Mouse (Mus musculus) forebrain, embryonic 11.5 days (tissue): ENCODE measurements around the gene Clptm1. TPM values are rescaled to one million over a fixed set of nuclear protein-coding genes. Genes with fewer than 3 reads are reported as not detected.
A peak's percentile ranks its signal among the peaks of the same experiment; 100 is the strongest.

Experiments used
- ATAC-seq: fragments of 200-750 bp; cut with Nextera tagmentation; replicated peaks from 2 replicates; pipeline ENCODE4 v1.8.0; 2017; ENCODE audit warnings: moderate TSS enrichment; ENCODE audit not compliant: low FRiP score
- DNase-seq: peaks from one replicate; pipeline ENCODE4 v3.0.0-alpha.2; 2017; ENCODE audit warnings: low spot score
- H3K27ac ChIP-seq: fragments of 300-500 bp; sonication (generic); 2 replicates; pipeline ENCODE4 v1.5.1; 2014; ENCODE audit warnings: low read depth, low read length
- H3K27me3 ChIP-seq: fragments of 300-500 bp; sonication (generic); 2 replicates; pipeline ENCODE4 v1.6.1; 2014; ENCODE audit warnings: mild to moderate bottlenecking, low read length, mixed read lengths; ENCODE audit not compliant: control insufficient read depth, insufficient read depth
- H3K36me3 ChIP-seq: fragments of 300-500 bp; sonication (generic); 2 replicates; pipeline ENCODE4 v1.6.1; 2014; ENCODE audit warnings: mild to moderate bottlenecking, low read length, moderate library complexity, mixed read lengths; ENCODE audit not compliant: control insufficient read depth, insufficient read depth
- H3K4me1 ChIP-seq: fragments of 300-500 bp; sonication (generic); replicated peaks from 2 replicates; pipeline ENCODE4 v1.6.1; 2014; ENCODE audit warnings: low read length, mixed read lengths; ENCODE audit not compliant: control insufficient read depth, insufficient read depth
- H3K4me2 ChIP-seq: fragments of 300-500 bp; sonication (generic); 2 replicates; pipeline ENCODE4 v1.6.1; 2014; ENCODE audit warnings: low read depth, mild to moderate bottlenecking, low read length, moderate library complexity, mixed read lengths; ENCODE audit not compliant: severe bottlenecking
- H3K4me3 ChIP-seq: fragments of 300-500 bp; sonication (generic); 2 replicates; pipeline ENCODE4 v1.5.1; 2014; ENCODE audit warnings: low read depth, low read length
- H3K9ac ChIP-seq: fragments of 300-500 bp; sonication (generic); 2 replicates; pipeline ENCODE4 v1.6.1; 2014; ENCODE audit warnings: low read length
- H3K9me3 ChIP-seq: fragments of 300-500 bp; sonication (generic); 2 replicates; pipeline ENCODE4 v1.6.1; 2016; ENCODE audit warnings: low read length, mixed read lengths; ENCODE audit not compliant: control insufficient read depth
- WGBS: fragments of 180-500 bp; shearing (Covaris S2); extraction: QIAGEN DNeasy Blood & Tissue Kit; methylation state at CpG from one replicate; pipeline ENCODE4 v1.1.7; 2014; 5-methylcytosine and 5-hydroxymethylcytosine counted together
- polyA plus RNA-seq: library from polyadenylated mRNA; unstranded; fragments of >200 nt; fragmentation: Nextera tagmentation; extraction: Ambion mirVana; gene quantifications from 2 replicates; pipeline ENCODE4 v1.2.1, GENCODE M21; 2014

Clptm1 gene
- polyA plus RNA-seq, 1 experiment from 2014 or later: 89.1 TPM

DNA sequence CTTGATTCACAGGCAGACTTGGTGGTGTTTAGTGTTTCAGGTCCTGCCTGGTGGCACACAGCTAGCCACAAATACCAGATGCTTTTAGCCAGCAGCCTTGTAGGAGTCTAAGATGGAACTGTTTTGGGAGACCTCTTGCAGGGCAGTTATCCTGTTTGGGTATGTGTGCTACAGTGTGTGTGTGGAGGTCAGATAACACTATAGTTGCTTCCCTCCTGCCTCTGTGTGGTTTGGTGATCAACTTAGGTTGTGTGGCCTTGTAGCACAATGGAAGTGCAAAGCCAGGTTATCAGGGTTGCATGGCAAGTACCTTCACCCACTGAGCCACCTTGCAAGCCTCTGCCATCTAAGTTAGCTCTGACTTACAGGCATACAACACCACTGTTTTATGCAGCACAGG, 32.1 kb downstream of the Clptm1 start:
- H3K9ac ChIP-seq: no peak overlapping the region
- DNase-seq (no peak), ATAC-seq (no peak)
- H3K9me3 ChIP-seq: no peaks in the 10 kb centered on the region
- H3K4me3 ChIP-seq: no peak overlapping the region
- no peaks in the 10 kb centered on the region for H3K4me1 ChIP-seq
- no peaks in the 10 kb centered on the region for H3K27me3 ChIP-seq
- no peak overlapping the region for H3K4me2 ChIP-seq
- H3K27ac ChIP-seq: no peak overlapping the region
- peaks cover 13% of the 10 kb centered on the region for H3K36me3 ChIP-seq

DNA sequence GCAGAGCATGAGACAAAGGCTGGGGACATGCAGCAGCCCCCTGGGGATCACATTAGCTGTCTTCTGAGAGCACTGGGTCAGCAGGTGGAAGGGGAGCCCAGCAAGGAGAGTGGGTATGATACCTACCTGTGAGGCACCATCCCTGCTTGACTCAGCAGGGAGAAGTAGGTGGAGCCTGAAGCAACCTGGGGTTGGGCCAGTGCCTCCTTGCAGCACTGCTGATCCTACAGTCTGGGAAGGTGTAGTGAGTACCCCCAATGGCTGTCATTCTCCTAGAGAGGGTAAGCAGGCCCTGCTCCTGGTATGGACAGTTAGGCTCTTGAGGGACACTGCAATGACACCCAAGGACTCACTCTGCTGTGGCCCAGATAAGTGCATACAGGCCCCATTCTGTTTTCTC, 32.6 kb downstream of the Clptm1 start:
- no peak for ATAC-seq

DNA sequence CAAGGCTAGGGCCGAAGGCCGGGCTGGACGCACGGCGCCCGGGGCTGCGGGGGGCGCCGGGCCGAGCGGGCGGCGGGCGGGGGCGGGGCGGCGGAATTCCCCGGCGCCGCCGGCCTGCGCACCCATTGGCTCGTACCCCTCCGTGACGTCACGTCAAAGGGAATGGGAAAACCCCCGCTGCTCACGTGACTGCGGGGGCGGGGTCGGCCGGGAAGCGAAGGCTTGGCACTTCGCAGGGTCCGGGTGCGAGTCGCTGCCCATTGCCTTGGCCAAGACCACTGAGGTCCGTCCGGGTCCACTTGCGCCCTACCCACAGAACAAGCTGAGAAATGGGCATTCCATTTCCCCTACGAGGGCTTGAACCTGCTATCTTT, 35.5 kb downstream of the Clptm1 start, which contains the start of gene Relb:
Gene Relb, minus strand, starts transcription at position 78 of the 374 bp plus-strand sequence.
- peak; percentile 72 for ATAC-seq
- under 1% methylated on average over 36 of the region's 41 CpGs for WGBS
- peak within 1 kb of the TSS; percentile 97 for H3K4me2 ChIP-seq
- peak within 1 kb of the TSS; percentile 55; the same call in 1 of the 2 replicates for H3K27ac ChIP-seq
- H3K27me3 ChIP-seq: no peaks in the 10 kb centered on the region
- H3K9ac ChIP-seq: peak within 1 kb of the TSS; percentile 24
- H3K4me3 ChIP-seq: peak within 1 kb of the TSS; percentile 62
- no peaks in the 10 kb centered on the region for H3K9me3 ChIP-seq
- DNase-seq: peak; percentile 94
- no peaks in the 10 kb centered on the region for H3K4me1 ChIP-seq
- H3K36me3 ChIP-seq: peaks cover 2% of the 10 kb centered on the region; the same call in 1 of the 2 replicates

More for the DNA sequence above, 32.6 kb downstream of the Clptm1 start:
- Histone ChIP-seq H3K9ac (no peak overlapping the region), H3K27me3 (no peaks in the 10 kb centered on the region), H3K4me2 (no peak overlapping the region), H3K36me3 (peaks cover 13% of the 10 kb centered on the region), H3K9me3 (no peaks in the 10 kb centered on the region), H3K4me3 (no peak overlapping the region), H3K4me1 (no peaks in the 10 kb centered on the region), H3K27ac (no peak overlapping the region)
- DNase-seq: no peak

DNA sequence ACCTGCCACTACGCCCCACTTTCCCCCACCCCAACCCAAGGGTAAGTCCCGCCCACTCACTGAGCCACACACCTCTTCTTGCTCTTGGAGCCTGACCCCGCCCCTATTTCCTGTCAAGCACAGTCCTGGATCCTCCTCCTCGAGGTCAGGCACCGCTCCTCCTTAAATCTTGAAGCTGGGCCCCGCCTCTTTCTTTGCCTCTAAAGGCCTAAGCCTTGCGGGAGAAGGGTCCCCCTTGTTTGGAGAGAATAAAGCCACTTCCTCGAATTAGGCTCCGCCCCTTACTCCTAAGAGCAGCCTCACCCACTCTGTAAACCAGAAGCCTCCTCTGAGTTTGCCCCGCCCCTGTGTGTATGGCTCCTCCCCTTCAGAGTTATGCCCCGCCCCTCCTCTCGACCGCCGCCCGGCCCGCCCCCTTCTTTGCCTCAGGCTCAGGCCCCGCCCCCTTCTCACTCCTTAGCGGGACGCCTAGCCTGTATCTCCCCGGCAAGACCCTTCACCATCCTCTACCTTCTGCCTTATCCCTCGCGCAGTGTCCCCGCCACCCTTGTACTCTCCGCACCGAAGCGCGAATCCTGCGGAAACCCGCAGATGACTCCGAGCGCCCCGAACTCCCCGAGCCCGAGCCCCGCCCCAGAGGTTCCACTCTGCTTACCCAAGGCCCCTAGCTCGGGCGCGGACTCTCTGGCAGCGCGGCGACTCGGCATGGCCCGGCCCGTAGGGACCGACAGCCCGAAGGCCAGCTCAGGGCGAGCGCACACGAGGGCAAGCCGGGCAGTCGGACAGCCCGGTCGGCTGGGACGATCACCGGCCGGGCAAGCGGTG, 36.1 kb downstream of the Clptm1 start:
- 2% methylated on average over 56 of the region's 57 CpGs for WGBS
- H3K9ac ChIP-seq: peak overlapping the region; percentile 24

DNA sequence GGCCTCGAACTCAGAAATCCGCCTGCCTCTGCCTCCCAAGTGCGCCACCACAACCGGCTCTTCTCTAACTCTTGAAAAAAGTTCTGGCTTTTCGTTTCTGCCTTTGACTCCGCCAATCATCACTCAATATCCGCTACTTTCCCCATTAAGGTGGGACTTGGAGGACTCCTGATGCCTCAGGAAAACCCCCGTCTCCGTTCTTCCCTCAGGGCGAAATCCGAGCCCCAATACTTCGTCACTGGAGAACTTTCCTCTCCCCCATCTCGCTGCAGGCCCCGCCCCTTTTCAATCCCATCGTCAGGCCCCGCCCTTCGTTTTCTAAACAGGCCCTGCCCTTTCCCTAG, 36.7 kb downstream of the Clptm1 start:
- DNase-seq (no peak), ATAC-seq (peak; percentile 11; the same call in 1 of the 2 replicates)
- peak overlapping the region; percentile 62 for H3K4me3 ChIP-seq
- no peaks in the 10 kb centered on the region for H3K27me3 ChIP-seq
- no peak overlapping the region for H3K27ac ChIP-seq
- no peaks in the 10 kb centered on the region for H3K9me3 ChIP-seq
- WGBS: 17% methylated on average over 17 of the region's 17 CpGs
- H3K36me3 ChIP-seq: 0 out of 2 replicates have a peak, but pooled peaks cover 2% of the 10 kb centered on the region
- no peaks in the 10 kb centered on the region for H3K4me1 ChIP-seq
- peak overlapping the region; percentile 97; the same call in 1 of the 2 replicates for H3K4me2 ChIP-seq
- no peak overlapping the region for H3K9ac ChIP-seq

More for the DNA sequence above, 36.1 kb downstream of the Clptm1 start:
- no peaks in the 10 kb centered on the region for H3K9me3 ChIP-seq
- H3K4me3 ChIP-seq: peak overlapping the region; percentile 62
- peak; percentile 94 for DNase-seq
- no peaks in the 10 kb centered on the region for H3K4me1 ChIP-seq
- H3K27ac ChIP-seq: peak overlapping the region; percentile 55; the same call in 1 of the 2 replicates
- ATAC-seq: peak; percentile 88
- H3K36me3 ChIP-seq: peaks cover 2% of the 10 kb centered on the region; the same call in 1 of the 2 replicates
- no peaks in the 10 kb centered on the region for H3K27me3 ChIP-seq
- peak overlapping the region; percentile 97 for H3K4me2 ChIP-seq

DNA sequence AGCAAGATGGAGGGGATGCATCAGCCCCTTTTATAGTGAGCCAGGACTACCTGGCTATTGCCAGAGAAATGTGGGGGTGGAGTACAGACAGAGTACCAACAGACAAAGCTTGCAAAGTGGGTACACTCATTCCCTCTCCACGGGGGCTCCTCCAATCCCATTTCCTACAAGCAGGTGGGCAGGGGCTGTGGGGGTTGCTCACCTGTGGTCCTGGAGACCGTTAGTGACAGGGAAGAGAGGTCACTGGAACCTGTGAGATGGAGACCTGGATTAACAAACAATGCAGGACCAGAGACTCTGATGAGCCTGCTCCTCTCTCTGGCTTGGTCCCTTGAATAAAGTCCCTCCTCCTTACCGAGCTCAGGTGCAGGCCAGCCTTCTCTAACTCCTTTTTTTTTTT, 37.1 kb downstream of the Clptm1 start:
- DNase-seq (no peak), ATAC-seq (no peak)
- Histone ChIP-seq H3K27ac (no peak overlapping the region), H3K36me3 (0 out of 2 replicates have a peak, but pooled peaks cover under 1% of the 10 kb centered on the region), H3K4me3 (no peak overlapping the region), H3K4me2 (peak overlapping the region; percentile 97; the same call in 1 of the 2 replicates), H3K9ac (no peak overlapping the region), H3K27me3 (no peaks in the 10 kb centered on the region), H3K4me1 (no peaks in the 10 kb centered on the region), H3K9me3 (no peaks in the 10 kb centered on the region)
- 71% methylated on average over 3 of the region's 3 CpGs for WGBS

DNA sequence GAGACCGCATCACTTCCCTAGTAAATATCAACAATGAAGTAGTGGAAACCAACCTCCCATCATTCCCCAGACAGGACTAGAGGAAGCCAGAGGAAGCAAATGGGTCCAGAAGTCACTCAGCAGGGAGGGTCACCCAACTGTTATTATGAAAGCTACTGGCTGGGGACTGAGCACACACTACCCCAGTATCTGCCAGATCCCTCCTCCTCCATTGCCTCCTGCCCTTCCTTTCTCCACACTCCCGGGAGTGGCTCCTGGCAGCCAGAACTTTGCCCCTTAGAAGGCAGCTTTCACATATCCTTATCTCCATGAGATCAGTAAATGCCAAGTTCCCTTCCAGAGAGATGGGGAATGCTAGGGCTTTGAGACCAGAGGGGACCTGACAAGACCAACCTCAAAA, 41.4 kb downstream of the Clptm1 start:
- H3K4me1 ChIP-seq: peaks cover 5% of the 10 kb centered on the region; the same call in 1 of the 2 replicates
- H3K4me2 ChIP-seq: no peak overlapping the region
- ATAC-seq (no peak), DNase-seq (no peak)
- H3K9me3 ChIP-seq: no peaks in the 10 kb centered on the region
- H3K4me3 ChIP-seq: no peak overlapping the region
- WGBS: 70% methylated on average over 2 of the region's 2 CpGs
- H3K27ac ChIP-seq: no peak overlapping the region
- H3K27me3 ChIP-seq: no peaks in the 10 kb centered on the region
- H3K9ac ChIP-seq: no peak overlapping the region
- H3K36me3 ChIP-seq: no peaks in the 10 kb centered on the region

DNA sequence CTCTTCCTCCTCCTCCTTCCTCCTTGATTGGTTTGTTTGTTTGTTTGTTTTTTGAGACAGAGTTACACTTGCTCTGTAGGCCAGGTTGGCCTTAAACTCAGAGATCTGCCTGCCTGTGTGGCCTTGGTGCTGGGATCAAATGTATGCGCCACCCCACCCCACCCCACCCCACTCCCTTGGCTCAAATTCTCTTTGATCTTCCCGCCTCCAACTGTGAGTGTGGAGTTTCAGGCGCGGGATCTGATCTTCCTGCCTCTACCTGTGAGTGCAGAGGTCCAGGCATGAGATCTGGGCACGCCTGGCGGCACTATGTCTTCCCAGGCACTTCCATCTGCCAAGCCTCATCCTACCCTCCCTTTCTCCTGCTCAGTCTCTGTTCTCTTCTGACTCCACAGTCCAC, 42.6 kb downstream of the Clptm1 start:
- H3K27me3 ChIP-seq: no peaks in the 10 kb centered on the region
- peaks cover 5% of the 10 kb centered on the region; the same call in 1 of the 2 replicates for H3K4me1 ChIP-seq
- H3K4me3 ChIP-seq: no peak overlapping the region
- no peak overlapping the region for H3K4me2 ChIP-seq
- H3K9ac ChIP-seq: no peak overlapping the region
- H3K27ac ChIP-seq: no peak overlapping the region
- ATAC-seq: no peak
- no peaks in the 10 kb centered on the region for H3K9me3 ChIP-seq
- 48% methylated on average over 6 of the region's 6 CpGs for WGBS
- no peak for DNase-seq
- H3K36me3 ChIP-seq: no peaks in the 10 kb centered on the region
